Mouse (Mus musculus) kidney, embryonic 14.5 days (tissue): Measurements from ENCODE around the gene Idi2. TPM values are rescaled to one million over a fixed set of nuclear protein-coding genes. Genes with fewer than 3 reads are reported as not detected.
"Not testable (repeated sequence)": the region's sequence is repeated elsewhere in the genome, so short reads cannot be mapped to it uniquely, and the experiment has no call there.

Source experiments
- ATAC-seq: fragments of 200-750 bp; cut with Nextera tagmentation; 2 replicates; pipeline ENCODE4 v1.8.0; 2017; ENCODE audit warnings: moderate number of reproducible peaks, mild to moderate bottlenecking, moderate TSS enrichment, moderate library complexity; ENCODE audit not compliant: low FRiP score, low TSS enrichment
- H3K27ac ChIP-seq: fragments of 300-500 bp; sonication (generic); 2 replicates; pipeline ENCODE4 v1.5.1; 2014; ENCODE audit warnings: low read depth, mild to moderate bottlenecking, low read length, moderate library complexity, mixed read lengths
- H3K27me3 ChIP-seq: fragments of 300-500 bp; sonication (generic); 2 replicates; pipeline ENCODE4 v1.6.1; 2014; ENCODE audit warnings: mild to moderate bottlenecking, low read length; ENCODE audit not compliant: control insufficient read depth, insufficient read depth
- H3K36me3 ChIP-seq: fragments of 300-500 bp; sonication (generic); 2 replicates; pipeline ENCODE4 v1.6.1; 2014; ENCODE audit warnings: low read length, mixed read lengths; ENCODE audit not compliant: control insufficient read depth, insufficient read depth
- H3K4me1 ChIP-seq: fragments of 300-500 bp; sonication (generic); 2 replicates; pipeline ENCODE4 v1.6.1; 2014; ENCODE audit warnings: low read length, mixed read lengths; ENCODE audit not compliant: control insufficient read depth, insufficient read depth
- H3K4me2 ChIP-seq: fragments of 300-500 bp; sonication (generic); replicated peaks from 2 replicates; pipeline ENCODE4 v1.6.1; 2014; ENCODE audit warnings: low read depth, mild to moderate bottlenecking, low read length
- H3K4me3 ChIP-seq: fragments of 300-500 bp; sonication (generic); 2 replicates; pipeline ENCODE4 v1.5.1; 2014; ENCODE audit warnings: mild to moderate bottlenecking, low read length
- H3K9ac ChIP-seq: fragments of 300-500 bp; sonication (generic); 2 replicates; pipeline ENCODE4 v1.6.1; 2014; ENCODE audit warnings: low read depth, mild to moderate bottlenecking, low read length, moderate library complexity
- H3K9me3 ChIP-seq: fragments of 300-500 bp; sonication (generic); 2 replicates; pipeline ENCODE4 v1.6.1; 2016; ENCODE audit warnings: low read length; ENCODE audit not compliant: control insufficient read depth
- WGBS: fragments of 180-500 bp; shearing (Covaris S2); extraction: QIAGEN DNeasy Blood & Tissue Kit; methylation state at CpG from one replicate; pipeline ENCODE4 v1.1.7; 2014; 5-methylcytosine and 5-hydroxymethylcytosine counted together
- polyA plus RNA-seq: library from polyadenylated mRNA; unstranded; fragments of >200 nt; fragmentation: Nextera tagmentation; extraction: Ambion mirVana; gene quantifications from 2 replicates; pipeline ENCODE4 v1.2.1, GENCODE M21; 2014

Gene Idi2
- polyA plus RNA-seq, 1 experiment from 2014 or later = not detected

DNA sequence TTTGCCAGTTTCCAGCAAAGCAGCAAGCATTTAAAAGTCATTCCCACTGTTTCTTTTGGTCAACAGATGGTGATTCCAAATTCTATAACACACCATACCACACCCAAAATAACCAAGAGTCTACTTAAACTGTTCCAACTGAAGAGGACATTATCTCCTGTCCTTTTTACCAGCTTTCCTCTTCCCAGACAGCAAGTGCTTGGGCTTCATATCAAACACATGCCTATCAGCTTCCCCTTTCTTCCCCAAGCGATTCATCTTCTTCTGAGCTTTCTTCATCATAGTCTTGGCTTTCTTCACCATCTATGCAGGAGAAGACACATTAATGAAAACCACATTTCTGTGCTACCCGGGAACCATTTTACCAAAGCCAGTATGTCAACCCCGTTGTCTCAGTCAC lies 20.3 kb downstream of the Idi2 start:
- Histone ChIP-seq H3K9me3 (no peaks in the 10 kb centered on the region), H3K4me3 (no peak overlapping the region), H3K4me2 (no peak overlapping the region), H3K27ac (no peak overlapping the region), H3K4me1 (no peaks in the 10 kb centered on the region), H3K27me3 (no peaks in the 10 kb centered on the region), H3K36me3 (peaks cover 83% of the 10 kb centered on the region), H3K9ac (no peak overlapping the region)
- WGBS = 90% methylated on average over 3 of the region's 3 CpGs
- no peak for ATAC-seq

DNA sequence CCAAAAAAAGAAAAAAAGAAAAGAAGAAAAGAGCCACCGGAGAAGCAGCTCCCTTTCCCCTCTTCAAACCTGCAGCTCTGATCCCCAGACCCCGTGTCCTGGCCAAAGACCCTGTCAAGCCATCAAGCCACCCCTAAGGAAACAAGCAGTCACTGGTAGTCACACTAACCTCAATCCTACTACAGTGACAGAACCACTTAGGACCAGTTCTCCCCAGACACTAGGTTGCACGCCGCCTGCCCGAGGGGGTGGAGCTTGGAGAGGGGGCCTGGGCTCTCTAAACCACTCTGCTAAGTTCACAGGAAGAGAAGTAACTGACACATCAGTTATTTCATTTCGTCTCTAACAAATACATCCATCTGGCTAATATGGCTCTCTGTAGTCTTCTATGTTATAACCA lies 39.6 kb downstream of the Idi2 start:
- no peaks in the 10 kb centered on the region for H3K9me3 ChIP-seq
- no peak overlapping the region for H3K4me2 ChIP-seq
- 93% methylated on average over 6 of the region's 6 CpGs for WGBS
- peaks cover 7% of the 10 kb centered on the region for H3K4me1 ChIP-seq
- H3K27me3 ChIP-seq = no peaks in the 10 kb centered on the region
- H3K9ac ChIP-seq = no peak overlapping the region
- no peak for ATAC-seq
- peaks cover 41% of the 10 kb centered on the region for H3K36me3 ChIP-seq
- no peak overlapping the region for H3K4me3 ChIP-seq
- no peak overlapping the region for H3K27ac ChIP-seq

DNA sequence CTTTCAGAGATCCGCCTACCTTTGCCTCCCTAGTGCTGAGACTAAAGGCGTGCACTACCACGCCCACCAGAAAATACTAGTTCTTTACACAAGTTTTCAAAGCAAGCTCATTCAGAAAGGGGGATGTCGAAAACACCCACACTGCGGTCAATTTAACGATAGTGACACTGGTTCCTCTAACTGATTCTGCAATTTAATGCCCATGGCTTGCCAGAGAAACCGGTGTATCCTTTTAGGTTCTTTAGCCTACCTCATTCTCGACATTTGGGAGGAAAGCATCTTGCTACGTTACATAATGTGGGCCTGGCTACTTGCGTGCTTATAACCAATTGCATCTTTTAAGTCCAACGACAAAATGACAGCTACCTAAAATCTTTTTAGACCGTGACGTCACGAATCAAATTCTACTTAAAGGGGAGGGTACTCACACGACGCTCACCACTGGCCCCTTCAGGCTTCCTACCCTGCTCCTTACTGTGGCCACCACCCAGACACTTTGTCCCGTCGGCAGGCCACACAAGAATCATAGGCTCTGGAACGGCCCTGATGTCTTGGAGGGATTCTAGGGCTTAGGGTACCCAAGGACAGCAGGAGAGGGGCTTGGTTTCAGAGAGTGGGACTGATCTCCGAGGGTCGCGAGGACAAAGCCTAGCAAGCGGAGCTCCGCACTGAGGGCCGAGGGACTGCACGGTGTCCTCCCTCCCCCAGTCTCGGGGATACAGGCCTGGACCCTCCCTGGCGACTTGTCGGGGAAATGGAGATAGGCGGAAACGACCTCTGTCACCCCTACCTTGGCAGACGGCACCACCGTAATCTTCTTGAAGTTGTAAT lies 42.7 kb downstream of the Idi2 start:
- Histone ChIP-seq H3K27ac (no peak overlapping the region), H3K9me3 (no peaks in the 10 kb centered on the region), H3K4me1 (peaks cover 7% of the 10 kb centered on the region), H3K4me3 (peak overlapping the region; percentile 93), H3K9ac (peak overlapping the region; percentile 81), H3K4me2 (peak overlapping the region; percentile 84), H3K27me3 (no peaks in the 10 kb centered on the region), H3K36me3 (peaks cover 16% of the 10 kb centered on the region; the same call in 1 of the 2 replicates)
- WGBS = 4% methylated on average over 33 of the region's 33 CpGs
- ATAC-seq = peak; percentile 67; the same call in 1 of the 2 replicates

DNA sequence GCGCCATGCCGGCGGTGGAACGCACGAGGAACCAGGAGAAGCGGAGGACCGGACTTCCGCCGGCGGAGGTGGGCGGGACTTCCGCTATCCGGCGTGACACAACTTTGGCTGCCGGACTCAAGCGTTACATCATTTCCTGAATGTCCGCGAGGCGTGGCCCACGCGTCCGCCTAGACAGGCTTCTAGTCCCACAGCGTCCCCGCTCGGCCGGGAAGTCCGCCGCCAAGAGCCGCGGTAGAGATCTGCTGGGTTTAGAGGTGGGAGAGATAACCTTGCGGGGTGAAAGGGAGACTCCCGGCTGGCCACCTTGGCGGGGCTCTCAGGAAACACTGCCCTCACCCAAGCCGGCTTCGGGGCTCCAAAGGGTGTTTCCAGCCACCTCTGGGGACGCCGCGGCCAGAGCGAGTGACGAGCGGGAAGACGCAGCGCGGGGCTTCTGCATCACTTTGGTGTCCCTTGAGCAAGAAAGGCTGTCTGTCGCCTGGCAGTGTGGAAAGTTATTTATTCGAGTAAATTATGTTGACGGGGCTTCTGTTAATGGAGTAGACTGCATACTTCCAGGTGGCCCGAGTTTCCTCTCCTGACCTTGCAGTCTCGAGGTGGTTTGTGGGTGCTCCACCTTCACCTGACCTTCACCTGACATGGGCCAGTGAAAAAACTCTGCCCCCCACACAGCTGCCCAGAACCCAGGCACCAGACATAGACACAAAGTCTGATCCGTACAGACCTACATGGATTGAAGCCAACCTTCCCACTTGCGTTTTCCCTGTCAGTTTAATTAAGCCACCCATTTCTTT lies 43.5 kb downstream of the Idi2 start, which contains the start of gene Gtpbp4:
Gene Gtpbp4, minus strand, starts transcription at position 94 of the 797 bp plus-strand sequence.
- H3K27ac ChIP-seq = 0 out of 2 replicates have a peak within 1 kb of the TSS, but pooled peaks have one; percentile 65
- peak; percentile 98 for ATAC-seq
- H3K9ac ChIP-seq = peak within 1 kb of the TSS; percentile 84
- peaks cover 7% of the 10 kb centered on the region for H3K4me1 ChIP-seq
- H3K36me3 ChIP-seq = peaks cover 8% of the 10 kb centered on the region; the same call in 1 of the 2 replicates
- peak within 1 kb of the TSS; percentile 84 for H3K4me2 ChIP-seq
- H3K9me3 ChIP-seq = no peaks in the 10 kb centered on the region
- H3K4me3 ChIP-seq = peak within 1 kb of the TSS; percentile 93
- WGBS = 1% methylated on average over 51 of the region's 51 CpGs
- no peaks in the 10 kb centered on the region for H3K27me3 ChIP-seq

DNA sequence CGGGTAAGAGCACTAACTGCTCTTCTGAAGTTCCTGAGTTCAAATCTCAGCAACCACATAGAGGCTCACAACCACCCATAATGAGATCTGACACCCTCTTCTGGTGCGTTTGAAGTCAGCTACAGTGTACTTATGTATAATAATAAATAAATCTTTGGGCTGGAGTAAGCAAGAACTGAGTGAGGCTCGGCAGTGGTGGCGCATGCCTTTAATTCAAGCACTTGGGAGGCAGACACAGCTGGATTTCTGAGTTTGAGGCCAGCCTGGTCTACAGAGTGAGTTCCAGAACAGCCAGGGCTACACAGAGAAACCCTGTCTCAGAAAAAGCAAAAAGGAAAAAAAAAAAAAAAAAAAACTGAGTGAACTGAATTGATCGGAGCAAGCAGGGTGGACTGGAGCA lies 44.6 kb downstream of the Idi2 start:
- not testable (repeated sequence) for H3K36me3 ChIP-seq, H3K27ac ChIP-seq, ATAC-seq, H3K27me3 ChIP-seq, H3K9ac ChIP-seq, H3K4me1 ChIP-seq, H3K4me2 ChIP-seq, H3K9me3 ChIP-seq, H3K4me3 ChIP-seq
- 87% methylated on average over 5 of the region's 5 CpGs for WGBS

DNA sequence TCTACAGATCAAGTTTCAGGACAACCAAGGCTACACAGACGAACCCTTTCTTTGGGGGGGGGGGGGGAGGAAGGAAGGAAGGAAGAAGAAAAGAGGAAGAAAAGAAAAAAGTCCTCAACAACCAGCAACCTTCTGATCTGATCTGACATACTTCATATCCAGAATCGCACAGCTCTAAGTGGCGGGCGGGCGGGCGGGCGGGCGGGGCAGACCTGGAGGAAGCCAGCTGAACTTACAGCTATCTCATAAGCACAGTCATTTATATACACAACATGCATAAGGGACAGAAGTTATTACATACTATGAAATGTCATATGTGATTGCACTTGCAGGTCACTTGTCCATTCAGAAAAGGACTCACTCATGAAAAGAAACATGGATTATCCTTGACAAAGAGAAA lies 46.8 kb downstream of the Idi2 start:
- 91% methylated on average over 8 of the region's 8 CpGs for WGBS

DNA sequence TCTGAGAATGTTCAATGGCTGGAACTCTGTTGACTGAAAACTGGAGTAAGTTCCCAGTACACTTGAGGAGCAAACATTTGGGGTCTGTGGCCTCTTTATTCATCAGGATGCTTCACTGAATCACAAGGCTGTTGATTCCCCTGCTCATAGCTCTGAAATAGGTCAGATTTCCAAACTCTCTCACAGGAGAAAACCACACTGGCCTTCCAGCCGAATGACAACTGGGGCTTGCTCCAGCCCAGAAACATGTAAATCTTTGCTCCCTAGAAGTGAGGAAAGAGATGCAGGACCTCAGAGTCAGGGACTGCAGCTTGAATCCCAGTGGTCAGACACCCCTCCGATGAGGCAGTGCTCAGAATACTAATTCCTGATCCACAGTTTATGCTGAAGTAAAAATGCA lies 50.6 kb downstream of the Idi2 start:
- Histone ChIP-seq H3K27ac (no peak overlapping the region), H3K4me1 (no peaks in the 10 kb centered on the region), H3K4me3 (no peak overlapping the region), H3K36me3 (no peaks in the 10 kb centered on the region), H3K27me3 (no peaks in the 10 kb centered on the region), H3K4me2 (no peak overlapping the region), H3K9ac (no peak overlapping the region), H3K9me3 (no peaks in the 10 kb centered on the region)
- 74% methylated on average over 2 of the region's 2 CpGs for WGBS
- ATAC-seq = no peak

More for the DNA sequence above, 46.8 kb downstream of the Idi2 start:
- H3K4me3 ChIP-seq = no peak overlapping the region
- peaks cover 6% of the 10 kb centered on the region for H3K4me1 ChIP-seq
- H3K4me2 ChIP-seq = no peak overlapping the region
- no peak overlapping the region for H3K9ac ChIP-seq
- H3K36me3 ChIP-seq = no peaks in the 10 kb centered on the region
- no peaks in the 10 kb centered on the region for H3K27me3 ChIP-seq
- no peaks in the 10 kb centered on the region for H3K9me3 ChIP-seq
- no peak for ATAC-seq
- no peak overlapping the region for H3K27ac ChIP-seq
